Mouse (Mus musculus): Measurements from ENCODE around the gene Gm12355. TPM values are rescaled to one million over a fixed set of nuclear protein-coding genes. Genes with fewer than 3 reads are reported as not detected.

Gene Gm12355
- polyA plus RNA-seq, 1 experiment = not detected

- no peaks in the 10 kb centered on the region for H3K27me3 ChIP-seq (ENCODE audit: control insufficient read depth, insufficient read depth, low read length)
- 74% methylated on average over 8 of the region's 8 CpGs for WGBS
- peaks cover 14% of the 10 kb centered on the region for H3K36me3 ChIP-seq (ENCODE audit: control insufficient read depth, insufficient read depth, low read length)
- H3K4me1 ChIP-seq (ENCODE audit: control insufficient read depth, insufficient read depth, insufficient read length) = no peaks in the 10 kb centered on the region; the same call in 1 of the 2 replicates
- H3K4me3 ChIP-seq (ENCODE audit: extremely low read depth, insufficient read depth, insufficient read length) = no peak overlapping the region
- H3K27ac ChIP-seq (ENCODE audit: insufficient read depth, low read length) = no peak overlapping the region; the same call in 1 of the 2 replicates
- no peak for DNase-seq (ENCODE audit: low read depth in 1 of 2, low spot score in 2 of 2)
- no peak for TF ChIP-seq POLR2A (IDR thresholded peaks at IDR 0.05; ENCODE audit: low read depth, low read length)
- no peak for TF ChIP-seq CTCF (IDR thresholded peaks at IDR 0.05; ENCODE audit: extremely low read depth, insufficient read depth, insufficient read length, insufficient replicate concordance)
These were observed 43.5 kb downstream of the Gm12355 start for GRCm38 (mm10) chr11:98582030-98582388.

DNA sequence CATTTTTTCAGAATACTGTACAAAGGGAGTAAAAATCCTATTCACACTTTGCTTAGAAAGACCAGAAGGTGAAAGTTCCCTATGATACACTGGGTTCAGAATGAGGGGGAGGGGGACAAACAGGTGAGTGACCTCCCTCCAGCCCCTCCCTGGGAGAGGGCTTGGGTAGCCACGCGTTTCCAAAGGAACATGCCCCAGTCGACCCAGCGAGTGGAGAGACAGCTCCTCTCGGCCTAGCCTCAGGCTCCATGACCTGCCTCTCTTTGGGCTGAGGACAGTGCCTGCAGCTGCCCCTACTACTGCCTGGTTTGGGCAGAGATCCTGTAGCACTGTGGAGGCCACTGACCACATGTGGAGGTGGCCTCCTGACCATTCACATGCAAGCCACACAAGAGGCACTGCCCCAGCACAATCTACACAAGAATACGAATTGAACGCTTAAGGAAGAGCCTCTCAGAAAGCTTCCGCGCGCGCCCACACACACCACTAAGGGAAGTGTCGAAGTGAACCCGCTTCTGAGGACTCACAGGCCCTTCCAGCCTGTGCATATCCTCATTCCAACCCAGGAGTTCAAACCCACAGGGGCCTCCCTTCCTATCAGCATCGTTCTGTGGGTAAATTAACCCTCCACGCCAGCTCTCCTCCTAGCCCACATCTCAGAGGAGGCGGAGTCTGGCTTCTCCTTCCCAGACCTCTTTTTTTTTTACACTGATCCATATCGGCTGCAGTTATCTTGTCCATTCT is 44.0 kb downstream of the Gm12355 start:
- Histone ChIP-seq H3K4me3 (ENCODE audit: extremely low read depth, insufficient read depth, insufficient read length) (no peak overlapping the region), H3K27me3 (ENCODE audit: control insufficient read depth, insufficient read depth, low read length) (no peaks in the 10 kb centered on the region), H3K36me3 (ENCODE audit: control insufficient read depth, insufficient read depth, low read length) (peaks cover 14% of the 10 kb centered on the region), H3K4me1 (ENCODE audit: control insufficient read depth, insufficient read depth, insufficient read length) (no peaks in the 10 kb centered on the region; the same call in 1 of the 2 replicates), H3K27ac (ENCODE audit: insufficient read depth, low read length) (peak overlapping the region; percentile 59; the same call in 1 of the 2 replicates)
- TF ChIP-seq POLR2A (IDR thresholded peaks at IDR 0.05; ENCODE audit: low read depth, low read length) = no peak
- TF ChIP-seq CTCF (IDR thresholded peaks at IDR 0.05; ENCODE audit: extremely low read depth, insufficient read depth, insufficient read length, insufficient replicate concordance) = no peak
- WGBS = 64% methylated on average over 17 of the region's 17 CpGs
- no peak for DNase-seq (ENCODE audit: low read depth in 1 of 2, low spot score in 2 of 2)

GRCm38 (mm10) chr11:98580301-98581121 is 45.0 kb downstream of the Gm12355 start:
- H3K4me3 ChIP-seq (ENCODE audit: extremely low read depth, insufficient read depth, insufficient read length) = no peak overlapping the region
- DNase-seq (ENCODE audit: low read depth in 1 of 2, low spot score in 2 of 2) = no peak
- TF ChIP-seq CTCF (IDR thresholded peaks at IDR 0.05; ENCODE audit: extremely low read depth, insufficient read depth, insufficient read length, insufficient replicate concordance) (no peak), POLR2A (IDR thresholded peaks at IDR 0.05; ENCODE audit: low read depth, low read length) (no peak)
- peak overlapping the region; percentile 59; the same call in 1 of the 2 replicates for H3K27ac ChIP-seq (ENCODE audit: insufficient read depth, low read length)
- no peaks in the 10 kb centered on the region; the same call in 1 of the 2 replicates for H3K4me1 ChIP-seq (ENCODE audit: control insufficient read depth, insufficient read depth, insufficient read length)
- 72% methylated on average over 16 of the region's 16 CpGs for WGBS
- peaks cover 14% of the 10 kb centered on the region for H3K36me3 ChIP-seq (ENCODE audit: control insufficient read depth, insufficient read depth, low read length)
- H3K27me3 ChIP-seq (ENCODE audit: control insufficient read depth, insufficient read depth, low read length) = no peaks in the 10 kb centered on the region

- 93% methylated on average over 5 of the region's 5 CpGs for WGBS
- no peak for DNase-seq (ENCODE audit: low read depth in 1 of 2, low spot score in 2 of 2)
- H3K4me1 ChIP-seq (ENCODE audit: control insufficient read depth, insufficient read depth, insufficient read length) = no peaks in the 10 kb centered on the region
These were observed 47.7 kb downstream of the Gm12355 start for GRCm38 (mm10) chr11:98577776-98578175.

More at GRCm38 (mm10) chr11:98577776-98578175, 47.7 kb downstream of the Gm12355 start:
- no peak overlapping the region for H3K4me3 ChIP-seq (ENCODE audit: extremely low read depth, insufficient read depth, insufficient read length)
- TF ChIP-seq CTCF (IDR thresholded peaks at IDR 0.05; ENCODE audit: extremely low read depth, insufficient read depth, insufficient read length, insufficient replicate concordance) = no peak
- no peak for TF ChIP-seq POLR2A (IDR thresholded peaks at IDR 0.05; ENCODE audit: low read depth, low read length)
- no peak overlapping the region for H3K27ac ChIP-seq (ENCODE audit: insufficient read depth, low read length)
- peaks cover 7% of the 10 kb centered on the region for H3K36me3 ChIP-seq (ENCODE audit: control insufficient read depth, insufficient read depth, low read length)
- H3K27me3 ChIP-seq (ENCODE audit: control insufficient read depth, insufficient read depth, low read length) = no peaks in the 10 kb centered on the region

Other genes with a start within 250 kb of the Gm12355 start
- gene Tcap, start 241.8 kb downstream of the Gm12355 start, polyA plus RNA-seq (2012; rRNA removed) = 0.42 and 0.43 TPM in 2 replicates
- gene Pnmt, start 239.2 kb downstream of the Gm12355 start, polyA plus RNA-seq (2012; rRNA removed) = 0.07 TPM in 1 of 2 replicates, not detected in the other
- gene Pgap3, start 225.2 kb downstream of the Gm12355 start, polyA plus RNA-seq (2012; rRNA removed) = 17.7 and 19.8 TPM in 2 replicates
- gene Erbb2, start 213.2 kb downstream of the Gm12355 start, polyA plus RNA-seq (2012; rRNA removed) = 4.0 and 5.5 TPM in 2 replicates
- gene Mien1, start 186.7 kb downstream of the Gm12355 start, polyA plus RNA-seq (2012; rRNA removed) = 37.1 and 37.8 TPM in 2 replicates
- 1.1 and 1.2 TPM in 2 replicates for gene Grb7, start 179.3 kb downstream of the Gm12355 start, polyA plus RNA-seq (2012; rRNA removed)
- gene Ikzf3, start 79.6 kb downstream of the Gm12355 start, polyA plus RNA-seq (2012; rRNA removed) = 104 and 113 TPM in 2 replicates
- gene Zpbp2, start 74.6 kb downstream of the Gm12355 start, polyA plus RNA-seq (2012; rRNA removed) = 1.2 TPM in 2 replicates
- gene Ormdl3, start 38.3 kb downstream of the Gm12355 start, polyA plus RNA-seq (2012; rRNA removed) = 37.4 and 42.9 TPM in 2 replicates
- not detected in 2 replicates for gene Lrrc3c, start 27.4 kb downstream of the Gm12355 start, polyA plus RNA-seq (2012; rRNA removed)
- not detected in 2 replicates for gene Gsdma3, start 699 bp upstream of the Gm12355 start, polyA plus RNA-seq (2012; rRNA removed)
- gene Gsdma2, start 21.1 kb upstream of the Gm12355 start, polyA plus RNA-seq (2012; rRNA removed) = not detected in 2 replicates
- not detected in 2 replicates for gene Gsdma, start 38.7 kb upstream of the Gm12355 start, polyA plus RNA-seq (2012; rRNA removed)
- 83.1 and 107 TPM in 2 replicates for gene Psmd3, start 56.9 kb upstream of the Gm12355 start, polyA plus RNA-seq (2012; rRNA removed)
- 0.07 and 0.27 TPM in 2 replicates for gene Csf3, start 75.6 kb upstream of the Gm12355 start, polyA plus RNA-seq (2012; rRNA removed)
- gene Med24, start 103.8 kb upstream of the Gm12355 start, polyA plus RNA-seq (2012; rRNA removed) = 53.6 and 69.1 TPM in 2 replicates
- 19.8 and 20.7 TPM in 2 replicates for gene Thra, start 115.0 kb upstream of the Gm12355 start, polyA plus RNA-seq (2012; rRNA removed)
- 27.7 and 29.0 TPM in 2 replicates for gene Nr1d1, start 149.7 kb upstream of the Gm12355 start, polyA plus RNA-seq (2012; rRNA removed)
- gene Msl1, start 169.9 kb upstream of the Gm12355 start, polyA plus RNA-seq (2012; rRNA removed) = 23.3 and 41.2 TPM in 2 replicates
- 30.2 and 32.6 TPM in 2 replicates for gene Casc3, start 179.2 kb upstream of the Gm12355 start, polyA plus RNA-seq (2012; rRNA removed)
- 1.9 and 3.3 TPM in 2 replicates for gene Rapgefl1, start 211.1 kb upstream of the Gm12355 start, polyA plus RNA-seq (2012; rRNA removed)
- 8.0 and 10.1 TPM in 2 replicates for gene Wipf2, start 238.0 kb upstream of the Gm12355 start, polyA plus RNA-seq (2012; rRNA removed)

Data from spleen, adult 2 months (tissue).